Mouse (Mus musculus) hindbrain, embryonic 16.5 days (tissue): ENCODE measurements around the gene Neurl2. TPM values are rescaled to one million over a fixed set of nuclear protein-coding genes. Genes with fewer than 3 reads are reported as not detected.
"Not testable (repeated sequence)": the region's sequence is repeated elsewhere in the genome, so short reads cannot be mapped to it uniquely, and the experiment has no call there.

Experiments
- ATAC-seq: fragments of 200-750 bp; cut with Nextera tagmentation; 2 replicates; pipeline ENCODE4 v1.8.0; 2017; ENCODE audit warnings: moderate TSS enrichment, moderate library complexity
- H3K27ac ChIP-seq: fragments of 300-500 bp; sonication (generic); 2 replicates; pipeline ENCODE4 v1.5.1; 2014; ENCODE audit warnings: low read depth, mild to moderate bottlenecking, control low read depth, low read length, moderate library complexity
- H3K27me3 ChIP-seq: fragments of 300-500 bp; sonication (generic); replicated peaks from 2 replicates; pipeline ENCODE4 v1.6.1; 2014; ENCODE audit warnings: low read length; ENCODE audit not compliant: control insufficient read depth, insufficient read depth
- H3K36me3 ChIP-seq: fragments of 300-500 bp; sonication (generic); 2 replicates; pipeline ENCODE4 v1.6.1; 2014; ENCODE audit warnings: mild to moderate bottlenecking, low read length, moderate library complexity, mixed read lengths; ENCODE audit not compliant: control insufficient read depth, insufficient read depth
- H3K4me1 ChIP-seq: fragments of 300-500 bp; sonication (generic); 2 replicates; pipeline ENCODE4 v1.6.1; 2014; ENCODE audit warnings: low read depth, low read length; ENCODE audit not compliant: control insufficient read depth, insufficient read depth
- H3K4me2 ChIP-seq: fragments of 300-500 bp; sonication (generic); 2 replicates; pipeline ENCODE4 v1.6.1; 2014; ENCODE audit warnings: mild to moderate bottlenecking, low read length, control low read depth, moderate library complexity
- H3K4me3 ChIP-seq: fragments of 300-500 bp; sonication (generic); 2 replicates; pipeline ENCODE4 v1.5.1; 2014; ENCODE audit warnings: mild to moderate bottlenecking, low read length, control low read depth, moderate library complexity
- H3K9ac ChIP-seq: fragments of 300-500 bp; sonication (generic); 2 replicates; pipeline ENCODE4 v1.6.1; 2014; ENCODE audit warnings: low read depth, mild to moderate bottlenecking, control low read depth, low read length, moderate library complexity
- H3K9me3 ChIP-seq: fragments of 300-500 bp; sonication (generic); 2 replicates; pipeline ENCODE4 v1.6.1; 2014; ENCODE audit warnings: mild to moderate bottlenecking, low read length, moderate library complexity; ENCODE audit not compliant: control insufficient read depth
- WGBS: fragments of 180-500 bp; shearing (Covaris S2); extraction: QIAGEN DNeasy Blood & Tissue Kit; methylation state at CpG from one replicate; pipeline ENCODE4 v1.1.7; 2014; 5-methylcytosine and 5-hydroxymethylcytosine counted together
- polyA plus RNA-seq: library from polyadenylated mRNA; unstranded; fragments of >200 nt; fragmentation: Nextera tagmentation; extraction: Ambion mirVana; gene quantifications from 2 replicates; pipeline ENCODE4 v1.2.1, GENCODE M21; 2015

Gene Neurl2
- polyA plus RNA-seq, 1 experiment from 2014 or later = 7.8 TPM

DNA sequence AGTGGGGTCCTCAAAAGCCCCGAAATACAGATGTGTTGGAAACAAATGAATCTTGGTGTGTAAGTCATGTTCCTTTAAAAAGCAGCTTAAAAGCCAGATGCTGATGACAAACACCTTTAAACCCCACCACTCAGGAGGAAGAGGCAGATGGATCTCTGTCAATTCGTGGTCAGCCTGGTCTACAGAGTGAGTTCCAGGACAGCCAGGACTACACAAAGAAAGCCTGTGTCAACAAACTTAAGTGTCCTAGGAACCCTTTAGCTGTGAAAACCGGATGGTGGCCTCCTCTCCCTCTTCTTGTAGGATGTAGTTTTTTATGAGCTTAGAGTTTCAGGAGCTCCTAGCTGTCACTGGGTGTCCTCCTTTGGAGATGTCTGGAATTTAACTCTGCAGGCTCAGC lies 40.4 kb upstream of the Neurl2 start:
- H3K36me3 ChIP-seq = 0 out of 2 replicates have a peak, but pooled peaks cover 2% of the 10 kb centered on the region
- WGBS = 71% methylated on average over 3 of the region's 3 CpGs
- H3K4me3 ChIP-seq = no peak overlapping the region
- H3K4me2 ChIP-seq = no peak overlapping the region
- 0 out of 2 replicates have a peak overlapping the region, but pooled peaks have one; percentile 3 for H3K27ac ChIP-seq
- peaks cover 7% of the 10 kb centered on the region for H3K4me1 ChIP-seq
- ATAC-seq = no peak
- no peaks in the 10 kb centered on the region for H3K27me3 ChIP-seq
- H3K9me3 ChIP-seq = no peaks in the 10 kb centered on the region
- no peak overlapping the region for H3K9ac ChIP-seq

DNA sequence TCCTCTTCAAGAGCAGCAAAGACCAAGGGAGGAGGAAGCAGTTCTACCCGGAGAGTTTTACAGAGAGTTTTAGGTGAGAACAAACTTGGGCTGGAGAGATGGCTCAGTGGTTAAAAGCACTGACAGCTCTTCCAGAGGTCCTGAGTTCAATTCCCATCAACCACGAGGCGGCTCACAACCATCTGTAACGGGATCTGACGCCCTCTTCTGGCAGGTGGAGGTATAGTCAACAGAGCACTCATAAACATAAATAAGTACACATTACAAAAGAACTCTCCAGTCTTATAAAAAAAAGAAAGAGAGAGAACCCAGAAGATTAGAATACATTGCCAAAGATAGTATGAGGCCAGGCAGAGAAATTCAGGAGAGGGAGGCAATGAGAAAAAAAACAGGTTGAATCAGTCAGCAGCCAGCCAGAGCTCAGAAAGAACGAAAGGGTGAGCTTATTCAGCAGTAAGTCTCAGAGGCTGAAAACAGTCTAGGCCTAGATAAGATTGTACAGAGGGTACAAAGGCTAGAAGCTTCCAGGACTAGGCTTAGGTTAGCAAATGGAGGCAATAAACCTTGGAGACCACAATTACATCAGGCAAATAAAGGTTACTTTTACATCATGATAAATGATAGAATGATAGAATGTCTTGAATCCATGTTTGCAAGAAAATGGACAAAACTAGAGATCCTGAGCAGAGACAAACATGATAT lies 38.5 kb upstream of the Neurl2 start:
- no peaks in the 10 kb centered on the region for H3K27me3 ChIP-seq
- H3K9ac ChIP-seq = no peak overlapping the region
- H3K4me2 ChIP-seq = no peak overlapping the region
- H3K4me3 ChIP-seq = no peak overlapping the region
- H3K36me3 ChIP-seq = no peaks in the 10 kb centered on the region
- no peak overlapping the region for H3K27ac ChIP-seq
- H3K4me1 ChIP-seq = no peaks in the 10 kb centered on the region
- ATAC-seq = no peak
- WGBS = 56% methylated on average over 6 of the region's 6 CpGs
- 0 out of 2 replicates have a peak, but pooled peaks cover 3% of the 10 kb centered on the region for H3K9me3 ChIP-seq

DNA sequence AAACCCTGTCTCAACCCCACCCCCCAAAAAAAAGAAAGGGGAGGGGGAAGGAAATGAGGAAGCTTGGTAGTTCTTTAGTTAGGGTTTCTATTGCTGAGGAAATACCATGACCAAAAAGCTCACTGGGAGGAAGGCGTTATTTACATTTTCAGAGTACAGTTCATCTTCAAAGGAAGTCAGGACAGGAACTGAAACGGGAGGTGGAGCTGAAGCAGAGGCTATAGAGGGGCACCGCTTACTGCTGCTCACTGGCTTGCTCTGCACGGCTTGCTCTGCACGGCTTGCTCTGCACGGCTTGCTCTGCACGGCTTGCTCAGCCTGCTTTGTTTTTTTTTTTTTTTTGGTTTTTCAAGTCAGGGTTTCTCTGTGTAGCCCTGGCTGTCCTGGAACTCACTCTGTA lies 35.2 kb upstream of the Neurl2 start:
- H3K4me1 ChIP-seq = no peaks in the 10 kb centered on the region
- H3K9ac ChIP-seq = no peak overlapping the region
- WGBS = 72% methylated on average over 7 of the region's 7 CpGs
- no peak overlapping the region for H3K27ac ChIP-seq
- H3K9me3 ChIP-seq = 0 out of 2 replicates have a peak, but pooled peaks cover 3% of the 10 kb centered on the region
- H3K36me3 ChIP-seq = no peaks in the 10 kb centered on the region
- ATAC-seq = no peak
- H3K4me3 ChIP-seq = no peak overlapping the region
- no peaks in the 10 kb centered on the region for H3K27me3 ChIP-seq
- no peak overlapping the region for H3K4me2 ChIP-seq

DNA sequence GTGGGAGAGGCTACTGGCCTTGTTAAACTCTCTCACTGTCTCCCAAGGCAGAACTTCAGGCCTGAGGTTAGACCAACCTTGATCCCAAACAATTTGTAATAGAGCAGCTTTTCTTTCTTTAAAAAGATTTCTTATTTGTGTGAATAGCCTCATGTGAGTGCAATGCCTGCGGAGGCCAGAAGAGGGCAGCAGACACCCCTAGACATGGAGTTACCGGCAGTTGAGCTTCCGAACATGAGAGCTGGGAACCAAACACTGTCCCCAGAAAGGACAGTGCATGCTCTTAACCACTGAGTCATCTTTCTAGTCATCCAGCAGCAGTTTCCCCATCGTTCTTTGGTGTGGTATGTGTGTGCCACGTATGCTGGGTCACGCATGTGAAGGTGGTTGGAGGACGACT lies 34.3 kb upstream of the Neurl2 start:
- Histone ChIP-seq H3K27me3 (no peaks in the 10 kb centered on the region), H3K4me1 (no peaks in the 10 kb centered on the region), H3K36me3 (no peaks in the 10 kb centered on the region), H3K9ac (no peak overlapping the region), H3K27ac (no peak overlapping the region), H3K9me3 (0 out of 2 replicates have a peak, but pooled peaks cover 3% of the 10 kb centered on the region), H3K4me3 (no peak overlapping the region), H3K4me2 (no peak overlapping the region)
- ATAC-seq = no peak
- WGBS = 84% methylated on average over 7 of the region's 7 CpGs

DNA sequence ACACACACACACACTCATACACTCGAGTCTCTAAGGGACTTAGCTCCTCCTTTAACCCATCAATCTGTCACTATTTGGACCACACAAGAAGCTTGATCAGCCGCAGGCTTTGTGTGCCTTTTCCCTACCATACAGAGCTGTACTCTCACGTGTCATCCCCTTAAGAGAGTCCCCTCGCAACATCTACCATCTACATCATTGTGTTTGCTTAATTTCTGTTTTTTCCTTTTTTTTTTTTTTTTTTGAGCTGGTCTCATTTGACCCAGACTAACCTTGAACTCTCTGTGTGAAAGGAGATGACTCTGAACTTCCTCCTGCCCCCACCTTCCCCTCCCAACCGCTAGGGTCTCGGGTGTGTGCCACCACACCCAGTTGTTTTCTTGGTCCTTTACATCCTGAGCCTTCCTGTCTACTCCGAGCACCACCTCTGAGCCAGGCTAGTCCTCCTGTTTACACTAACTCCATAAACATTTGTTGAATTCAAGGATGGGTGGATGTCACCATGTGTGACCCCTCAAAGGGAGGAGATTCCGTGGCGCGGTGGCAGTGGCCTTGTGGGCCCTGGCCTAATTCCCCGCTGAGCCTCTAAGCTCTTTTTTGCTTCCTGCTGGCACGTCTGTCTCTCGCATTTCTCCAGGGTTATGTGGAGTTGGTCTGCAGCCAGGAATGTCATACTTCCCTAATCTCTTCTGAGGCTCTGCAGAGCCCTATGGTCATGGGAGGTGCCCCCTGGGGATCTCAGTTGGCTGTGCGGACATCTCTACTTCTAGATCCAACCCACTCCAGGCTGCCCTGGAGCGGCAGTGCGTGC lies 33.7 kb upstream of the Neurl2 start:
- H3K36me3 ChIP-seq = no peaks in the 10 kb centered on the region
- H3K4me2 ChIP-seq = no peak overlapping the region
- H3K4me1 ChIP-seq = peaks cover under 1% of the 10 kb centered on the region; the same call in 1 of the 2 replicates
- H3K9ac ChIP-seq = no peak overlapping the region
- H3K4me3 ChIP-seq = no peak overlapping the region
- 0 out of 2 replicates have a peak, but pooled peaks cover 3% of the 10 kb centered on the region for H3K9me3 ChIP-seq
- no peaks in the 10 kb centered on the region for H3K27me3 ChIP-seq
- ATAC-seq = no peak; the same call in 1 of the 2 replicates
- WGBS = 56% methylated on average over 16 of the region's 16 CpGs
- H3K27ac ChIP-seq = no peak overlapping the region

DNA sequence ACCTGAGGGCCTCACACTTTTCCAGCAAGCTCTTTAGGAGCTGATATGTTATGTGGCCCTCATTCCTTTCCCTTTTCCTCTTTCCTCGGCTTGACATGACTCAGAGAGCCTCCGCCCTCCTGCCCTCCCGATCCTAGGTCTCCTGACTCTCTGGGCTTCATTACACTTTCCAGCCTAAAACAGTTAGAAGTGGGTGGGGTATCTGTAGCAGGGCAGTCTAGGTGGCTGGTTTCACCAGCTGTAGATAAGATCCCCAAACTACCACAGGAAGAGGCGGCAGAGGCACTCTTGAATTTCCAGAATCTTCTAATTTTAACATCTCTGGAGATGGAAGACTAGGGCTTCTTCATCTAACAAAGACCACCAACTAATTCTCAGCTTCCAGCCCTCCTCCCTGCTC lies 31.3 kb upstream of the Neurl2 start:
- no peak overlapping the region for H3K27ac ChIP-seq
- no peak overlapping the region for H3K4me3 ChIP-seq
- H3K9ac ChIP-seq = no peak overlapping the region
- WGBS = 81% methylated on average over 4 of the region's 4 CpGs
- H3K27me3 ChIP-seq = no peaks in the 10 kb centered on the region
- no peaks in the 10 kb centered on the region for H3K36me3 ChIP-seq
- peaks cover 4% of the 10 kb centered on the region; the same call in 1 of the 2 replicates for H3K4me1 ChIP-seq
- ATAC-seq = no peak
- H3K9me3 ChIP-seq = 0 out of 2 replicates have a peak, but pooled peaks cover 3% of the 10 kb centered on the region
- no peak overlapping the region for H3K4me2 ChIP-seq

DNA sequence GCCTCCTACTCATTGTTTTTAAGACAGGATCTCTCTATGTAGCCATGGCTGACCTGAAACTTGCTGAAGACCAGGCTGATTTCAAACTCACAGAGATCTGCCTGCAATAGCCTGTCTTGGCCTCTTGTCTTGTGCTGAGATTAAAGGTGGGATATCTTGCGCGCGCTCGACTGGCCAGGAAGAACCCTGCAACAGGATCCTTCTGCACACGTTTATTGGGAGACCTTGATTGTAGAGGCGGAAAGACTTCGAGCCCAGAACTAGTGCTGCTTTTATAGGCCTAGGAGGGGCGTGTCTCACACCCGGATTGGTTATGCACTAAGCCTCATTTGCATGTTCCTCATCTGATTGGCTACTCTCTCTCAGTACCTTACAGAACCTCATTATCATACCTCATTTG lies 30.2 kb upstream of the Neurl2 start:
- not testable (repeated sequence) for H3K4me1 ChIP-seq, H3K9me3 ChIP-seq, H3K4me2 ChIP-seq, ATAC-seq, H3K27me3 ChIP-seq, H3K36me3 ChIP-seq, H3K9ac ChIP-seq, H3K27ac ChIP-seq, H3K4me3 ChIP-seq
- WGBS = 97% methylated on average over 7 of the region's 9 CpGs

DNA sequence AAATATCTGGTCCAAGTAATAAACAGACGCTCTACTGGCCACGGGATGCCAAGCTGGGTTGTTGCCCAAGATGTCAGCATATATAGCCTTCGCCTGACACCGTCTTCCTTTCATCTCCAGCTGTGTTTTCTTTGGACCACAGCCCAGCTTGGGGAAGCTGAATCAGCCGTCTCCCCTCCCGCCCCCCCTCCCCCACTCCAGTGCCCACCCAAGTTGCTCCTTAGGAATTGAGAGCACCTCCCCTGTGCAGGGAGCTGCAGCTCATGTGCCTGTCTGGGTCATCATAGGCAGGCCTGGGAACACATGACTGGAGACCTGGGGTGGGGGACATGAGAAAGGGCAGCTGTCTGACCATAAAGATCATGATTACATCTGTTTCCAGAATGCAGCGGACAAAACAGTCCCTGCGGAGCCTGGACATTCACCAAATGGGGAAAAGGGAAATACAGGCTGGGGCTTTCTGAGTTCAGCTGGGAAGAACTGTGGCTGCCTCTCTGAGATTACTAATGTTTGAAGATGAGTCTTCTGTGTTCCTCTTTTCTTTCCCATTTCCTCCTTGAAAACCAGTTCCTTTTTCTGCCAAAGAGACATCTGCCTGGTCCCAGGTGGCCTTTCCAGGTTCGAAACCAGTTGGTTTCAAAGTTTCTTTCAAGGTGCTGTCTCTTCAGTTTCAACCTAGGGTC lies 29.1 kb upstream of the Neurl2 start:
- no peaks in the 10 kb centered on the region for H3K9me3 ChIP-seq
- ATAC-seq = peak; percentile 80
- H3K27me3 ChIP-seq = 0 out of 2 replicates have a peak, but pooled peaks cover 5% of the 10 kb centered on the region
- H3K36me3 ChIP-seq = no peaks in the 10 kb centered on the region
- no peak overlapping the region for H3K4me3 ChIP-seq
- H3K27ac ChIP-seq = peak overlapping the region; percentile 27
- H3K4me1 ChIP-seq = peaks cover 10% of the 10 kb centered on the region
- WGBS = 31% methylated on average over 9 of the region's 9 CpGs
- H3K9ac ChIP-seq = no peak overlapping the region
- H3K4me2 ChIP-seq = no peak overlapping the region

DNA sequence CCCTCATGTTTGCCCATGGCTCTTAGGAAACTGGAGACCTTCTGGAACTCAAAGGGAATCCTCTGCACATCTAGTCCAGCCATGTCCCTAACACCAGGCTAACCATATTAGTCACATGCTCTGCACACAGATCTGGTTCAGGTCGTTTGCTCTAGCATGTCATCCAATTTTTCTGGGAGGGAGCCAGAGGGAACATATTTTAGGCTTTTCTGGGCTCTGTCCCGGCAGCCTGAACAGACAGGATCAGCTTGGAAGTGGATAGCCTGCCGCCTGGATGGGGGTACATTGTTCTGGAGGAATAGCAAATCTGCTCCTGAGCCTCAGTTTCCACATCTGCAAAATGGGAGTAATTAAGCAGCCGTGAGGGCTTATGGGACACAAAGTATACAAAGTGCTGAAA lies 27.8 kb upstream of the Neurl2 start:
- WGBS = 67% methylated on average over 4 of the region's 4 CpGs
- no peak overlapping the region for H3K9ac ChIP-seq
- 0 out of 2 replicates have a peak, but pooled peaks cover 8% of the 10 kb centered on the region for H3K27me3 ChIP-seq
- no peak for ATAC-seq
- no peaks in the 10 kb centered on the region for H3K9me3 ChIP-seq
- no peak overlapping the region for H3K27ac ChIP-seq
- peaks cover 19% of the 10 kb centered on the region for H3K4me1 ChIP-seq
- H3K4me2 ChIP-seq = no peak overlapping the region
- no peaks in the 10 kb centered on the region for H3K36me3 ChIP-seq
- H3K4me3 ChIP-seq = no peak overlapping the region
